Mouse (Mus musculus) myocyte (in vitro differentiated cells): Measurements from ENCODE around the gene Nid2. TPM values are rescaled to one million over a fixed set of nuclear protein-coding genes. Genes with fewer than 3 reads are reported as not detected.

ENCODE experiments used
- H3K27me3 ChIP-seq: one replicate; pipeline ENCODE4 v1.6.1; 2011; ENCODE audit not compliant: control insufficient read depth, insufficient read depth, insufficient read length
- H3K36me3 ChIP-seq: one replicate; pipeline ENCODE4 v1.6.1; 2011; ENCODE audit not compliant: control insufficient read depth, insufficient read depth
- H3K4me2 ChIP-seq: one replicate; pipeline ENCODE4 v1.6.1; 2011; ENCODE audit warnings: low read depth, control low read depth
- H3K4me3 ChIP-seq: one replicate; pipeline ENCODE4 v1.5.1; 2011; ENCODE audit warnings: mild to moderate bottlenecking, control low read depth, moderate library complexity
- H3K79me2 ChIP-seq: one replicate; pipeline ENCODE4 v1.6.1; 2011; ENCODE audit not compliant: control insufficient read depth, insufficient read depth
- H3ac ChIP-seq: one replicate; pipeline ENCODE4 v1.6.1; 2011; ENCODE audit not compliant: control insufficient read depth, insufficient read length
- CEBPB ChIP-seq: IDR thresholded peaks from 2 replicates; pipeline ENCODE4 v1.6.1; 2011; ENCODE audit warnings: mild to moderate bottlenecking, moderate library complexity; ENCODE audit not compliant: poor library complexity, insufficient read depth, severe bottlenecking
- E2F4 ChIP-seq: IDR thresholded peaks from one replicate; pipeline ENCODE4 v1.6.1; 2011; ENCODE audit warnings: mild to moderate bottlenecking, control low read depth, moderate library complexity; ENCODE audit not compliant: insufficient read depth
- MAX ChIP-seq: IDR thresholded peaks from one replicate; pipeline ENCODE4 v1.6.1; 2011; ENCODE audit warnings: low read depth, mild to moderate bottlenecking, control low read depth
- MYOD1 ChIP-seq, 3 experiments: IDR thresholded peaks; one replicate each; pipeline ENCODE4 v1.6.1; 2011; ENCODE audit warnings: control low read depth in 2 of 3, low read depth in 2 of 3, mild to moderate bottlenecking in 2 of 3, moderate library complexity in 1 of 3; ENCODE audit not compliant: insufficient read length in 2 of 3, control insufficient read depth in 1 of 3
- MYOG ChIP-seq, 3 experiments: IDR thresholded peaks; one replicate each; pipeline ENCODE4 v1.6.1; 2011; ENCODE audit warnings: control low read depth in 2 of 3, low read depth in 2 of 3, mild to moderate bottlenecking in 2 of 3; ENCODE audit not compliant: insufficient read length in 2 of 3, control insufficient read depth in 1 of 3, insufficient read depth in 1 of 3
- POLR2A ChIP-seq: IDR thresholded peaks from one replicate; pipeline ENCODE4 v1.6.1; 2011; ENCODE audit warnings: low read depth, mild to moderate bottlenecking, control low read depth, moderate library complexity; ENCODE audit not compliant: insufficient read length
- POLR2AphosphoS2 ChIP-seq: IDR thresholded peaks from one replicate; pipeline ENCODE4 v1.6.1; 2011; ENCODE audit warnings: low read depth, control low read depth; ENCODE audit not compliant: insufficient read length
- REST ChIP-seq: IDR thresholded peaks from one replicate; pipeline ENCODE4 v1.6.1; 2011; ENCODE audit warnings: mild to moderate bottlenecking, control low read depth, moderate library complexity; ENCODE audit not compliant: insufficient read depth, insufficient read length
- SRF ChIP-seq: IDR thresholded peaks from one replicate; pipeline ENCODE4 v1.6.1; 2011; ENCODE audit warnings: low read depth; ENCODE audit not compliant: control insufficient read depth, insufficient read length
- TCF12 ChIP-seq: IDR thresholded peaks from one replicate; pipeline ENCODE4 v1.6.1; 2011; ENCODE audit warnings: mild to moderate bottlenecking, control low read depth; ENCODE audit not compliant: poor library complexity, insufficient read depth, severe bottlenecking
- TCF3 ChIP-seq: IDR thresholded peaks from one replicate; pipeline ENCODE4 v1.6.1; 2011; ENCODE audit warnings: low read depth, control low read depth; ENCODE audit not compliant: insufficient read length
- USF1 ChIP-seq: IDR thresholded peaks from one replicate; pipeline ENCODE4 v1.6.1; 2011; ENCODE audit warnings: low read depth, mild to moderate bottlenecking, control low read depth, moderate library complexity
- polyA plus RNA-seq: library from polyadenylated mRNA; unstranded; fragments of >200 nt; fragmentation: generic; extraction: Trizol; gene quantifications from one replicate; pipeline ENCODE4 v1.2.1, GENCODE M21; 2012; ENCODE audit warnings: missing spikeins

Gene Nid2
- polyA plus RNA-seq, 1 experiment = 52.6 TPM

- no peak for TF ChIP-seq MYOD1 (IDR thresholded peaks at IDR 0.05; ENCODE audit: control insufficient read depth in 1 of 3, insufficient read length in 2 of 3, low read depth in 2 of 3)
- TF ChIP-seq CEBPB = no peak
- TF ChIP-seq MYOG (IDR thresholded peaks at IDR 0.05; ENCODE audit: control insufficient read depth in 1 of 3, insufficient read depth in 1 of 3, insufficient read length in 2 of 3, low read depth in 2 of 3) = no peak
- TF ChIP-seq TCF3 = no peak
- no peak for TF ChIP-seq USF1
- TF ChIP-seq SRF = no peak
- no peak for TF ChIP-seq MAX
- TF ChIP-seq E2F4 = no peak
- no peak for TF ChIP-seq REST
- no peak for TF ChIP-seq POLR2AphosphoS2
- TF ChIP-seq TCF12 = no peak
- TF ChIP-seq POLR2A = no peak
- peaks cover 5% of the 10 kb centered on the region for H3K36me3 ChIP-seq
- no peak overlapping the region for H3K4me3 ChIP-seq
- peaks cover 19% of the 10 kb centered on the region for H3K79me2 ChIP-seq
- H3K27me3 ChIP-seq = no peaks in the 10 kb centered on the region
- H3K4me2 ChIP-seq = no peak overlapping the region
- H3ac ChIP-seq = no peak overlapping the region
These were observed 25.8 kb downstream of the Nid2 start for GRCm38 (mm10) chr14:19776890-19777289.

- no peak overlapping the region for H3K4me3 ChIP-seq
- peaks cover 15% of the 10 kb centered on the region for H3K79me2 ChIP-seq
- TF ChIP-seq POLR2A = no peak
- TF ChIP-seq MYOG (IDR thresholded peaks at IDR 0.05; ENCODE audit: control insufficient read depth in 1 of 3, insufficient read depth in 1 of 3, insufficient read length in 2 of 3, low read depth in 2 of 3) = no peak
- no peak for TF ChIP-seq CEBPB
- no peak for TF ChIP-seq SRF
- TF ChIP-seq REST = no peak
- TF ChIP-seq E2F4 = no peak
- TF ChIP-seq MYOD1 (IDR thresholded peaks at IDR 0.05; ENCODE audit: control insufficient read depth in 1 of 3, insufficient read length in 2 of 3, low read depth in 2 of 3) = no peak
- no peak for TF ChIP-seq TCF12
- no peak for TF ChIP-seq TCF3
- no peak for TF ChIP-seq MAX
- TF ChIP-seq USF1 = no peak
- TF ChIP-seq POLR2AphosphoS2 = no peak
- no peaks in the 10 kb centered on the region for H3K27me3 ChIP-seq
- peaks cover 5% of the 10 kb centered on the region for H3K36me3 ChIP-seq
- H3ac ChIP-seq = no peak overlapping the region
- H3K4me2 ChIP-seq = no peak overlapping the region
These were observed 26.3 kb downstream of the Nid2 start for GRCm38 (mm10) chr14:19777365-19777764.

DNA sequence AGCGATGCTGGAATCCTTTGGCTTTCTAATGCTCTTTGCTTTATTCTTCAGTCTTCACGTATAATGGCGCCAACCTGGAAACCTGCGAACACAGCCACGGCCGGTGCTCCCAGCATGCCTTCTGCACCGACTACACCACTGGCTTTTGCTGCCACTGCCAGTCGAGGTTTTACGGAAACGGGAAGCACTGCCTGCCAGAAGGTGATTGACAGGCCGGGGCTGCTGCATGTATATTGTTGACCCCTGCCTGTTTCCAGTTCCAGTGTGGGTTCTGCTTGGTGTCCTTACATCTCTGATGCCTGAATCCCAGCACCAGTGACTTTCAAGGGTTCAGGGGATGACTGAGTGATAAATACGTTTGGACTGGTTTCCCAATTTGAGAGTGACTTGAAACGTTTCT lies 26.9 kb downstream of the Nid2 start:
- TF ChIP-seq TCF3 (no peak), SRF (no peak), POLR2AphosphoS2 (no peak), MYOG (IDR thresholded peaks at IDR 0.05; ENCODE audit: control insufficient read depth in 1 of 3, insufficient read depth in 1 of 3, insufficient read length in 2 of 3, low read depth in 2 of 3) (no peak), CEBPB (no peak), POLR2A (no peak), E2F4 (no peak)
- no peak overlapping the region for H3K4me3 ChIP-seq
- H3K27me3 ChIP-seq = no peaks in the 10 kb centered on the region
- peaks cover 9% of the 10 kb centered on the region for H3K79me2 ChIP-seq
- H3ac ChIP-seq = no peak overlapping the region
- no peak overlapping the region for H3K4me2 ChIP-seq
- peaks cover 5% of the 10 kb centered on the region for H3K36me3 ChIP-seq

GRCm38 (mm10) chr14:19785797-19786588 lies 34.9 kb downstream of the Nid2 start:
- Histone ChIP-seq H3ac (no peak overlapping the region), H3K4me3 (no peak overlapping the region), H3K36me3 (peaks cover 4% of the 10 kb centered on the region), H3K4me2 (no peak overlapping the region), H3K79me2 (no peaks in the 10 kb centered on the region), H3K27me3 (no peaks in the 10 kb centered on the region)
- TF ChIP-seq TCF3 (no peak), E2F4 (no peak), SRF (no peak), REST (no peak), MAX (no peak), MYOD1 (IDR thresholded peaks at IDR 0.05; ENCODE audit: control insufficient read depth in 1 of 3, insufficient read length in 2 of 3, low read depth in 2 of 3) (no peak), POLR2A (no peak), USF1 (no peak), CEBPB (no peak), TCF12 (no peak), MYOG (IDR thresholded peaks at IDR 0.05; ENCODE audit: control insufficient read depth in 1 of 3, insufficient read depth in 1 of 3, insufficient read length in 2 of 3, low read depth in 2 of 3) (no peak), POLR2AphosphoS2 (no peak)

DNA sequence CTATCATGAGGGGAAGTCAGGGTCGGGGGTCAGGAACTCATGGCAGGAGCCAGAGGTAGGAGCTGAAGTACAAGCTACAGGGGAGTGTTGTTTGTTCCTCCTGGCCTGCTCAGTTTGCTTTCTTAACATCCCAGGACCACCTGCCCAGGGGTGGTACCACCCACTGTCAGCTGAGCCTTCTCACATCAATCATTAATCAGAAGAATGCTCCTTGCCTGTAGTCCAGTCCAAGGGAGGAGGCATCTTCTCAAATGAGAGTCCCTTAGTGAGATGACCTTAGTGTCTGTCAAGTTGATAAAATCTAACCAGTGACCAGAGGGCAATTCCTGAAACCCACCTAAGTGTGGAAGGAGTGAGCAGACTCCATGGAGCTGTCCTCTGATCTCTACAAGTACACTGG lies 37.4 kb downstream of the Nid2 start:
- no peak overlapping the region for H3K4me3 ChIP-seq
- H3K79me2 ChIP-seq = no peaks in the 10 kb centered on the region
- TF ChIP-seq POLR2AphosphoS2 (no peak), TCF3 (no peak), POLR2A (no peak), TCF12 (no peak), MYOD1 (IDR thresholded peaks at IDR 0.05; ENCODE audit: control insufficient read depth in 1 of 3, insufficient read length in 2 of 3, low read depth in 2 of 3) (no peak), MYOG (IDR thresholded peaks at IDR 0.05; ENCODE audit: control insufficient read depth in 1 of 3, insufficient read depth in 1 of 3, insufficient read length in 2 of 3, low read depth in 2 of 3) (no peak), REST (no peak), CEBPB (no peak)
- H3K27me3 ChIP-seq = no peaks in the 10 kb centered on the region
- H3K4me2 ChIP-seq = no peak overlapping the region
- peaks cover 2% of the 10 kb centered on the region for H3K36me3 ChIP-seq
- no peak overlapping the region for H3ac ChIP-seq
